Mouse (Mus musculus): ENCODE measurements around the gene Podnl1. TPM values are rescaled to one million over a fixed set of nuclear protein-coding genes. Genes with fewer than 3 reads are reported as not detected.

Podnl1 gene
- polyA plus RNA-seq, 1 experiment from 2014 or later, result 0.49 TPM

- no peak overlapping the region for H3K27ac ChIP-seq (replicated peaks)
- H3K9ac ChIP-seq (replicated peaks), result no peak overlapping the region
- H3K4me2 ChIP-seq, result no peak overlapping the region
- WGBS, result 83% methylated on average over 8 of the region's 8 CpGs
- peaks cover 9% of the 10 kb centered on the region; the same call in 1 of the 2 replicates for H3K4me1 ChIP-seq
- no peaks in the 10 kb centered on the region for H3K9me3 ChIP-seq (replicated peaks)
- H3K4me3 ChIP-seq (replicated peaks), result no peak overlapping the region
- no peak for ATAC-seq (ENCODE audit: low FRiP score)
- H3K27me3 ChIP-seq (replicated peaks), result no peaks in the 10 kb centered on the region
- peaks cover 13% of the 10 kb centered on the region for H3K36me3 ChIP-seq
Observed at GRCm38 (mm10) chr8:84128277-84128676, 2.5 kb downstream of the Podnl1 start.

DNA sequence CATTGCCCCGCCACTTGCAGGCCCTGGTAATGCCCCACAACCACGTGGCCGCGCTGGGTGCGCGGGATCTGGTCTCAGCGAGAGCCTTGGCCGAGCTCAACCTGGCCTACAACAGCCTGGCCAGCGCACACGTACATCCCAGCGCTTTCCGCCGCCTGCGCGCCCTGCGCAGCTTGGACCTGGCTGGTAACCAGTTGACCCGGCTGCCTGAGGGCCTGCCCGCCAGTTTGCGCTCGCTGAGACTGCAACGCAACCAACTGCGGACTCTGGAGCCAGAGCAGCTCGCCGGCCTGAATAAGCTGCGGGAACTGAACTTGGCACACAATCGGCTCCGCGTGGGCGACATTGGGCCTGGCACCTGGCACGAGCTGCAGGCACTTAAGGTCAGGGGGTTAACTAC is 5.0 kb downstream of the Podnl1 start:
- Histone ChIP-seq H3K9ac (replicated peaks) (no peak overlapping the region), H3K36me3 (peaks cover 38% of the 10 kb centered on the region), H3K9me3 (replicated peaks) (no peaks in the 10 kb centered on the region), H3K27ac (replicated peaks) (no peak overlapping the region), H3K27me3 (replicated peaks) (no peaks in the 10 kb centered on the region), H3K4me3 (replicated peaks) (no peak overlapping the region), H3K4me1 (peaks cover 9% of the 10 kb centered on the region; the same call in 1 of the 2 replicates), H3K4me2 (peak overlapping the region; percentile 25)
- no peak for ATAC-seq (ENCODE audit: low FRiP score)
- 49% methylated on average over 30 of the region's 30 CpGs for WGBS

GRCm38 (mm10) chr8:84132225-84132624 is 6.4 kb downstream of the Podnl1 start:
- Histone ChIP-seq H3K4me1 (peaks cover 6% of the 10 kb centered on the region; the same call in 1 of the 2 replicates), H3K9me3 (replicated peaks) (no peaks in the 10 kb centered on the region), H3K4me2 (no peak overlapping the region), H3K9ac (replicated peaks) (no peak overlapping the region), H3K36me3 (peaks cover 52% of the 10 kb centered on the region), H3K27me3 (replicated peaks) (no peaks in the 10 kb centered on the region), H3K4me3 (replicated peaks) (no peak overlapping the region), H3K27ac (replicated peaks) (no peak overlapping the region)
- no peak for ATAC-seq (ENCODE audit: low FRiP score)
- WGBS, result 80% methylated on average over 8 of the region's 8 CpGs

- no peaks in the 10 kb centered on the region for H3K4me1 ChIP-seq
- 89% methylated on average over 3 of the region's 3 CpGs for WGBS
- no peaks in the 10 kb centered on the region for H3K9me3 ChIP-seq (replicated peaks)
- peaks cover 99% of the 10 kb centered on the region for H3K36me3 ChIP-seq
- no peak for ATAC-seq (ENCODE audit: low FRiP score)
- no peak overlapping the region for H3K4me2 ChIP-seq
- no peaks in the 10 kb centered on the region for H3K27me3 ChIP-seq (replicated peaks)
- no peak overlapping the region for H3K27ac ChIP-seq (replicated peaks)
- no peak overlapping the region for H3K4me3 ChIP-seq (replicated peaks)
- H3K9ac ChIP-seq (replicated peaks), result no peak overlapping the region
Observed at GRCm38 (mm10) chr8:84137848-84138247, 12.1 kb downstream of the Podnl1 start.

DNA sequence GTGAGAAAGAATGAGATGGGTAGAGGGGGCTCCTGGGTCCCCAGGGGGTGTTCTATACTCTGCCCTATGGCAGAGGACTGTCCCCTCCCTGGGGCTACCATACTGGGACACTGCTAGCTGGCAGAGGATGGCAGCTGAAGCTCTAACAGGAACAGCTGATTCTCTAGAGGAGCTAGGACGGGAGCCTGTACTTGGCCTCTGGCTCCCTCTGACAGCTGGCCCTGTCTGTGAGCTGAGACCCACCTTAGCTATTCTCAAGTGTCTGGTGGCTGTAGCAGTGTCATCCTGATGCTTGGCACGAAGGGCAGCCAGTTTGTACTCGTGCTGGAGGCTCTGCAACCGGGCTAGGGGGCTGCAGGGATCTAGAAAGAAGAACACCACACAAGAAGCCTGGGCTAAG is 15.0 kb downstream of the Podnl1 start:
- no peak overlapping the region for H3K4me3 ChIP-seq (replicated peaks)
- 0 out of 2 replicates have a peak, but pooled peaks cover 5% of the 10 kb centered on the region for H3K4me1 ChIP-seq
- ATAC-seq (ENCODE audit: low FRiP score), result no peak
- WGBS, result 95% methylated on average over 4 of the region's 4 CpGs
- no peaks in the 10 kb centered on the region for H3K9me3 ChIP-seq (replicated peaks)
- no peaks in the 10 kb centered on the region for H3K27me3 ChIP-seq (replicated peaks)
- peaks cover 90% of the 10 kb centered on the region for H3K36me3 ChIP-seq
- H3K4me2 ChIP-seq, result no peak overlapping the region
- no peak overlapping the region for H3K27ac ChIP-seq (replicated peaks)
- H3K9ac ChIP-seq (replicated peaks), result no peak overlapping the region

DNA sequence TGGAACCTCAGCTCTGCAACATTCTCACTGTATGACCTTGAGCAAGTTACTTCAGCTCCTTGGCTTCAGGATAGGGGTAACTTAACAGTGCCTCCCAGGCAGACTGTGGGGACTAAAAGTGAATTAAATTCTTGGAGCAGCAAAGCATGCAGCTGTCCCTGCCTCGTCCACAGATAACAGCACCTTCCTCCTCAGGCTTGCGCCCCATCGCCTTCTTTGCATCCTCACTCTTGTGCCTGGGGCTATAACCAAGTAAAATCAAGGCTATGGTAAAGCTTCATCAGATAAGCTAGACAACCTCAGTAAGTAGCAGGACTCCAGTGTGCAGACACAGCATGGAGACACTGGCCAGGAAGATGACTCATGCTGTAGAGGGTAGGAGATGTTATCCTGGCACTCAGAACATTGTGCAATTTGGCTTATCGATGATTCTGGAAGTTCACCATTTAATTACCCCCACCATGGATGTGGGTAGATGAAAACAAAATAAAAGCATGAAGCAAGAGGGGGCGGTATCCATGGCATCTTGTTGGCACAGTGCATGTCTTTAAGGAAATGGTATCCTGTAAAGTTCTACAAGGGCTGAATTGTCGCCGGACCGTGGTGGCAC is 19.0 kb downstream of the Podnl1 start:
- peaks cover 28% of the 10 kb centered on the region for H3K4me1 ChIP-seq
- WGBS, result 93% methylated on average over 8 of the region's 8 CpGs
- no peaks in the 10 kb centered on the region for H3K9me3 ChIP-seq (replicated peaks)
- no peak overlapping the region for H3K27ac ChIP-seq (replicated peaks)
- no peak overlapping the region for H3K9ac ChIP-seq (replicated peaks)
- no peaks in the 10 kb centered on the region for H3K27me3 ChIP-seq (replicated peaks)
- no peak for ATAC-seq (ENCODE audit: low FRiP score)
- no peak overlapping the region for H3K4me2 ChIP-seq
- no peak overlapping the region for H3K4me3 ChIP-seq (replicated peaks)
- H3K36me3 ChIP-seq, result peaks cover 51% of the 10 kb centered on the region

DNA sequence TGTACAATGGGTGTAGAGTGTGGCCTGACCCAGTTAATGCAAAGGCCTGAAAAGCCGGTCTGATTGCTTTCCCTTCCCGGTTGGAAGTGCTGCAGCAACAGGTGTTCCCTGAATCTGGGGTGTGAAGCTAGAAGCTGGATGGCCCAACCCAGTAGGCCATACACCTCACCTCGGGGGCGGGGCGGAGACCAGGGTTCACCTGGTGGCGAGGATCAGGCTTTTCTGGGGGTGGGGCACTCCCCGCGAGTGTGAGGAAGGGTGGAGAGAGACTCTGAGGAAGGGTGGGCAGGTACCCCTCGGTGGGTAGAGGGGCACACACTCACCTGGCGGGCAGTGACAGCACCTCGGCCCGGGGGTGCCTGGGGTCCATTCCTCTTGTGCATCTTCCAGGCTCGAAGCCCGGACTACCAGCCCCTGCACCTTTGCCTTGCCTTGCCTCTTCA is 21.6 kb downstream of the Podnl1 start:
- peaks cover 28% of the 10 kb centered on the region for H3K4me1 ChIP-seq
- peaks cover 30% of the 10 kb centered on the region for H3K36me3 ChIP-seq
- no peaks in the 10 kb centered on the region for H3K27me3 ChIP-seq (replicated peaks)
- H3K27ac ChIP-seq (replicated peaks), result peak overlapping the region; percentile 67; the same call in 1 of the 2 replicates
- H3K4me3 ChIP-seq (replicated peaks), result peak overlapping the region; percentile 63
- WGBS, result 13% methylated on average over 14 of the region's 14 CpGs
- peak overlapping the region; percentile 89 for H3K4me2 ChIP-seq
- peak; percentile 75 for ATAC-seq (ENCODE audit: low FRiP score)
- peak overlapping the region; percentile 92 for H3K9ac ChIP-seq (replicated peaks)
- H3K9me3 ChIP-seq (replicated peaks), result no peaks in the 10 kb centered on the region

DNA sequence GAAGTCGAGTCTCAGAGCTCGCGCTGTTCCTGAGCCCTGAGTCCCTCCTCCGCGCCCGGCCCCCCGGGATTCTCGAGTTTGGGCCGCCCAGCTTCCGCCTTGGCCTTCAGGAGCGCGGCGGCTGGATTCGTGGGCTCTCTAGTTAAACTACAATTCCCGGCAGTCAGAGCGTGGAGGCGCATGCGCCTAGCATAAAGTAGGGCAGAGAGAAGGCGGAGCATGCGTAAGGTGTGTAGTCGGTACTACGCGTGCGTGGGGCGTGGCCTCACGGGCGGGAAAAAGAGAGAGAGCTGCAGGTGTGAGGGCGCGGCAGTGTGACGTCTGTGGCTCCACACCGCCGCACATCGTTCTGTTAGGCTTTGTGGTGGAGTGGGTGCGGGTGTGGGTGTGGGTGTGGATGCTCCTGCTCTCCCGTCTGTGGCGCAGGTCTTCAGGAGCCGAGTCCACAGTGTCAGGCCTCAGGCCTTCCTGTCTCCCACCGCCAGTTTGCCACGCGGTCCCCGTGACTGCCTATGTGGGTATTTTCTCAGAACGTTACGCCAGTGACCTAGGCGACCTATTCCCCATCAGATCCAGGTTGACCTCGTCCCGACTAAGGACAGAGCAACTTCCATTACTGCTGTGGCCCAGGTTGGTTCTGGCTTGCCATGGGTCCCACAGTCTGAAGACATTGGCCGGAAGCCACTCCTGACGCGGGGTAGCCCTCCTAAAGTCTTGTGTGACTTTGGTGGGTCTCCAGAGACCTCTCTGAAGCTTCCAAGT is 22.2 kb downstream of the Podnl1 start, which contains the start of the genes Cc2d1a and 4930432K21Rik:
Gene Cc2d1a, minus strand, starts transcription at position 168 of the 762 bp plus-strand sequence.
Gene 4930432K21Rik, plus strand, starts transcription at position 257 of the 762 bp plus-strand sequence.
- H3K9me3 ChIP-seq (replicated peaks), result no peaks in the 10 kb centered on the region
- peak; percentile 97 for ATAC-seq (ENCODE audit: low FRiP score)
- peak within 1 kb of the TSS; percentile 92 for H3K9ac ChIP-seq (replicated peaks)
- H3K27me3 ChIP-seq (replicated peaks), result no peaks in the 10 kb centered on the region
- H3K4me2 ChIP-seq, result peak within 1 kb of the TSS; percentile 89
- peaks cover 24% of the 10 kb centered on the region for H3K36me3 ChIP-seq
- 16% methylated on average over 49 of the region's 49 CpGs for WGBS
- H3K4me3 ChIP-seq (replicated peaks), result peak within 1 kb of the TSS; percentile 63
- peak within 1 kb of the TSS; percentile 67 for H3K27ac ChIP-seq (replicated peaks)
- peaks cover 28% of the 10 kb centered on the region for H3K4me1 ChIP-seq

DNA sequence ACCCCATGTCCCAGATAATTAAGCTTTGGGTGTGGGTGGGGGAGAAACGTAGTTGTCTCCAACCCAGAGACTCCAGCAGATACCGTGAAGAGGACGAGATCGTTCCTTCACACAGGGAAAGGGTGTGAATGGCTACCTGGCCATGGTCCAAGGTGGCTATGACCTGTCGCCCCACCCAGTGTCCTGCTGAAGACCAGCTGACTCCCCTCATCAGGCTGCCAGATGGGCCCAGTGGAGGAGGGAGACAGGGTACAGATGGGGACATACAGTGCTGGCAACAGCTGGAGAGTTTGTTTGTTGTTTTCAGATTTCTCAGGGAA is 22.7 kb downstream of the Podnl1 start:
- peak overlapping the region; percentile 63 for H3K4me3 ChIP-seq (replicated peaks)
- H3K27ac ChIP-seq (replicated peaks), result 0 out of 2 replicates have a peak overlapping the region, but pooled peaks have one; percentile 48
- ATAC-seq (ENCODE audit: low FRiP score), result peak; percentile 4; the same call in 1 of the 2 replicates
- WGBS, result 92% methylated on average over 5 of the region's 5 CpGs
- H3K36me3 ChIP-seq, result peaks cover 18% of the 10 kb centered on the region
- H3K9me3 ChIP-seq (replicated peaks), result no peaks in the 10 kb centered on the region
- no peaks in the 10 kb centered on the region for H3K27me3 ChIP-seq (replicated peaks)
- peaks cover 28% of the 10 kb centered on the region for H3K4me1 ChIP-seq
- peak overlapping the region; percentile 89 for H3K4me2 ChIP-seq
- H3K9ac ChIP-seq (replicated peaks), result peak overlapping the region; percentile 92

DNA sequence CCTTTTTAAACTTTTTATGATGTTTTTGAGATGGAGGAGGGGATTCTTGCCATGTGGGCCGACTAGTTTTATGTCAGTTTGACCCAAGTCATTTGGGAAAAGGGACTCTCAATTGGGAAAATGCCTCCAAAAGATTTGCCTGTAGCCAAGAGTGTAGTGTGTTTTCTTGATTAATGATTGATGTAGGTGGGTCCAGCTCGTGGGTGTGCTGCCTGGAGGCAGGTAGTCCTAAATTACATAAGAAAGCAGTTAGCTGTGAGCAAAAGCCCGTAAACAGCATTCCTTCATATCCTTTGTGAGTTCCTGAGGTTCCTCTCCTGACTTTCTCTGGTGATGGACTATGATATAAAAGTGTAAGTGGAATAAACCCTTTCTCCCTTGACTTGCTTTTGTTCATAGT is 23.4 kb downstream of the Podnl1 start:
- no peak overlapping the region for H3K4me3 ChIP-seq (replicated peaks)
- ATAC-seq (ENCODE audit: low FRiP score), result no peak
- no peak overlapping the region for H3K4me2 ChIP-seq
- peaks cover 11% of the 10 kb centered on the region for H3K36me3 ChIP-seq
- 71% methylated on average over 3 of the region's 3 CpGs for WGBS
- H3K4me1 ChIP-seq, result peaks cover 28% of the 10 kb centered on the region
- H3K27ac ChIP-seq (replicated peaks), result no peak overlapping the region
- H3K9me3 ChIP-seq (replicated peaks), result no peaks in the 10 kb centered on the region
- H3K9ac ChIP-seq (replicated peaks), result no peak overlapping the region
- H3K27me3 ChIP-seq (replicated peaks), result no peaks in the 10 kb centered on the region

DNA sequence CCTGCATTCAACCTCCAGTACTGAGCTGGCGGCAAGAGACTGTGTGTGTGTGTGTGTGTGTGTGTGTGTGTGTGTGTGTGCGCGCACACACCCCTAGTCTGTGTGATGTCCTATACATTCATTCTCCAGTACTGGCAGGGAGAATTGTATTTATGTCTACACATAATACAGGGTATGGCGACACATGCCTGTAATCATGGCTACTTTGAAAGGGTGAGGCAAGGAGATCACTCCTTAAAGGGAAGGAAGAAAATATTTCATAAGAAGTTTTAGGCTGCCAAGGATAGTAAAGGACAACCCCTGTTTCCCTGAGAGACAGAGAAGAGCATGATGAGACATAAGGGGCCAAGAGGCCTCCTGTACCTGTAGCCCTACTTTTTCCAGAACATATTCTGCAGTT is 31.8 kb downstream of the Podnl1 start:
- H3K36me3 ChIP-seq, result peaks cover 9% of the 10 kb centered on the region
- 95% methylated on average over 4 of the region's 4 CpGs for WGBS
- H3K27ac ChIP-seq (replicated peaks), result no peak overlapping the region
- ATAC-seq (ENCODE audit: low FRiP score), result no peak
- no peak overlapping the region for H3K9ac ChIP-seq (replicated peaks)
- no peaks in the 10 kb centered on the region for H3K9me3 ChIP-seq (replicated peaks)
- H3K4me2 ChIP-seq, result no peak overlapping the region
- no peak overlapping the region for H3K4me3 ChIP-seq (replicated peaks)
- H3K4me1 ChIP-seq, result no peaks in the 10 kb centered on the region
- H3K27me3 ChIP-seq (replicated peaks), result no peaks in the 10 kb centered on the region

GRCm38 (mm10) chr8:84167696-84168095 is 41.9 kb downstream of the Podnl1 start:
- H3K4me2 ChIP-seq, result no peak overlapping the region
- WGBS, result 84% methylated on average over 2 of the region's 2 CpGs
- no peak overlapping the region for H3K4me3 ChIP-seq (replicated peaks)
- H3K36me3 ChIP-seq, result peaks cover 24% of the 10 kb centered on the region
- ATAC-seq (ENCODE audit: low FRiP score), result no peak
- H3K27me3 ChIP-seq (replicated peaks), result no peaks in the 10 kb centered on the region
- no peak overlapping the region for H3K9ac ChIP-seq (replicated peaks)
- no peaks in the 10 kb centered on the region for H3K9me3 ChIP-seq (replicated peaks)
- H3K4me1 ChIP-seq, result no peaks in the 10 kb centered on the region
- no peak overlapping the region for H3K27ac ChIP-seq (replicated peaks)

Measured in neural tube, embryonic 15.5 days (tissue).